Mouse (Mus musculus) liver, adult 2 months (tissue): Measurements from ENCODE around the gene Tmem30b.

Experiments
- CTCF ChIP-seq: fragments of 200-500 bp; IDR thresholded peaks from 2 replicates; pipeline ENCODE4 v1.5.1; 2011; ENCODE audit warnings: low read depth, low read length, control low read depth
- POLR2A ChIP-seq: fragments of 200-500 bp; IDR thresholded peaks from 2 replicates; pipeline ENCODE4 v1.6.1; 2011; ENCODE audit warnings: low read length, control low read depth; ENCODE audit not compliant: insufficient read depth; ENCODE audit errors: extremely low read depth

DNA sequence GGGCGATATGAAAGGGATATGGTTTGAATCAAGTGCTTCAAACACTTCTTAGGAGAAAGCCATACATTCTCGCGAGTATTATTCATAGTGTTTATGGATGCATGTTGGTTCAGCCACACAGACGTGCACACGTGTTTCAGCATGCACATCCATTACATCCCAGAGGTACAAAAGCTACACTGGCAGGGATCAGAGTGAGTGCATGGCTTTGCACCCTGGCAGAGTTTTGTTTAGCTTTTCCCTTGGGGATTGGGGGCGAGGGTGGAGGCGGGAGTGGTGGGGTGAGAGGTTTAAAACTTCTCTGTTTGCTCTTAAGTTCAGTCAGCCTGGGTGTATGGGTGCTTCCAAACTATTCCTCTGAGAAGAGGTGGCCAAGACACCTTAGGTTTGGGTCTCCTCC is 39.7 kb upstream of the Tmem30b start:
- TF ChIP-seq CTCF: no peak
- no peak for TF ChIP-seq POLR2A
